Mouse (Mus musculus): ENCODE results near the gene Gm10309. TPM values are rescaled to one million over a fixed set of nuclear protein-coding genes. Genes with fewer than 3 reads are reported as not detected.

The Gm10309 gene
- polyA plus RNA-seq, 1 experiment from 2014 or later: not detected

DNA sequence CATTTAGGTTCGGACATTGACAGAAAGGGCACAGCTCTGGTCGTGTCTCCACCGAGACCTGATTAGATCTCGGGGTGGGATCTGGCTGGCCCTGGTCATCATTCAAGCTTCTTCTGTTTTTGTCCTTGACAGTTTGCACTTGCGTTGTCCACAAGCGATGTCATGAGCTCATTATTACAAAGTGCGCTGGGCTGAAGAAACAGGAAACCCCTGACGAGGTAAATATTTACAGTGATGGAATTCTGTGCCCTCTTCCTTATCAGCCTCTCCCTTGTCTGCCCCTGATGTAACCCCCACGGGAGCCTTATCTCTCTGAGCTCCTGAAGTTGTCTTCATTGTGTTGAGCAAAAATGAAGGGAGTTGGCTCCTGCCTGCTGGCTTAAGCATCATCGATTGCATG lies 28.4 kb downstream of the Gm10309 start:
- no peaks in the 10 kb centered on the region for H3K4me1 ChIP-seq (replicated peaks; ENCODE audit: control insufficient read depth, insufficient read depth, low read length)
- ATAC-seq: no peak
- WGBS: 49% methylated on average over 10 of the region's 10 CpGs
- H3K36me3 ChIP-seq (ENCODE audit: control insufficient read depth, insufficient read depth): no peaks in the 10 kb centered on the region
- H3K27me3 ChIP-seq (replicated peaks; ENCODE audit: control insufficient read depth, insufficient read depth, low read length): no peaks in the 10 kb centered on the region
- H3K9me3 ChIP-seq (ENCODE audit: control insufficient read depth): no peaks in the 10 kb centered on the region
- H3K4me2 ChIP-seq (replicated peaks; ENCODE audit: low read depth): no peak overlapping the region
- H3K27ac ChIP-seq (ENCODE audit: low read depth, low read length): no peak overlapping the region
- H3K9ac ChIP-seq (ENCODE audit: low read depth, low read length): no peak overlapping the region
- H3K4me3 ChIP-seq (ENCODE audit: low read depth, low read length): no peak overlapping the region
- TF ChIP-seq CTCF (IDR thresholded peaks at IDR 0.05; ENCODE audit: low read depth): no peak

DNA sequence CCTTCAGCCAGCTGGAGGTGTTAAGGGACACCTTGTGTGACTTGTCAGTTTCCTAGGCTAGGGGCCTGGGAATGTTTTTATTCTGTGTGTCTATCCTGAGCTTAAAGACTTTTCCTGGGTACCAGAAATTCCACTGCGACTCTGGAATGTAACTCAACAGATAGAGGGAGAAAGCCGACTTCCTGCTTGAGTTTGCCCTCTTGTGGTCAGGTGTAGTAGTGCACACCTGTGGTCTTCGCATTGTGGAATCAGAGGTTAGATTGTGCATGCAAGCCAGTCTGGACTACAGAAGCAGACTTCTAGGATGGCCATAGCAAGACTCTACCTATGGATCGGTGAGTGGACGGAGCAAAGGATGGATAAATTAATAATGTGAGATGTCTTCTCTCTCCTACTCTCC lies 33.3 kb downstream of the Gm10309 start:
- 36% methylated on average over 5 of the region's 5 CpGs for WGBS
- H3K27ac ChIP-seq (ENCODE audit: low read depth, low read length): no peak overlapping the region
- ATAC-seq: peak; percentile 29; the same call in 1 of the 2 replicates
- no peaks in the 10 kb centered on the region for H3K9me3 ChIP-seq (ENCODE audit: control insufficient read depth)
- H3K4me2 ChIP-seq (replicated peaks; ENCODE audit: low read depth): no peak overlapping the region
- no peaks in the 10 kb centered on the region for H3K27me3 ChIP-seq (replicated peaks; ENCODE audit: control insufficient read depth, insufficient read depth, low read length)
- peak; percentile 85 for TF ChIP-seq CTCF (IDR thresholded peaks at IDR 0.05; ENCODE audit: low read depth)
- H3K36me3 ChIP-seq (ENCODE audit: control insufficient read depth, insufficient read depth): no peaks in the 10 kb centered on the region
- no peak overlapping the region for H3K4me3 ChIP-seq (ENCODE audit: low read depth, low read length)
- no peak overlapping the region for H3K9ac ChIP-seq (ENCODE audit: low read depth, low read length)
- H3K4me1 ChIP-seq (replicated peaks; ENCODE audit: control insufficient read depth, insufficient read depth, low read length): peaks cover 7% of the 10 kb centered on the region; the same call in 1 of the 2 replicates

DNA sequence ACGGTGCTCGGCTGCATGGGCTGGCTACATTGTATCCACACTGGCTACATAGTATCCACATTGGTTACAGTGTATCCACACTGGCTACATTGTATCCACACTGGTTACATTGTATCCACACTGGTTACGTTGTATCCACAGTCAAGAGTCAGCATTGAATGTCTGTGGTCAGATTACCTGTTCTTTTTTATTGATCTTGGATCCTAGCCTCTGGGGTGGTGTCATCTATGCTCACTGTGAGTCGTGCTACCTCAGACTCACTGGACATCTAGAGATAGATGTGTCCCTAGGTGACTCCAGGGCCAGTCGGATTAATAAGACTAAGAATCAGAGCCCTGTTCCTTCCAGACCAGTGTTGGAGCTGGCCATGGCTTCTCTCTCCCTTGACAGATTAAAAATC lies 34.9 kb downstream of the Gm10309 start:
- 84% methylated on average over 5 of the region's 5 CpGs for WGBS
- H3K27me3 ChIP-seq (replicated peaks; ENCODE audit: control insufficient read depth, insufficient read depth, low read length): no peaks in the 10 kb centered on the region
- H3K36me3 ChIP-seq (ENCODE audit: control insufficient read depth, insufficient read depth): no peaks in the 10 kb centered on the region
- H3K9me3 ChIP-seq (ENCODE audit: control insufficient read depth): no peaks in the 10 kb centered on the region
- no peak for ATAC-seq
- TF ChIP-seq CTCF (IDR thresholded peaks at IDR 0.05; ENCODE audit: low read depth): no peak
- no peak overlapping the region for H3K27ac ChIP-seq (ENCODE audit: low read depth, low read length)
- H3K9ac ChIP-seq (ENCODE audit: low read depth, low read length): no peak overlapping the region
- H3K4me2 ChIP-seq (replicated peaks; ENCODE audit: low read depth): no peak overlapping the region
- H3K4me3 ChIP-seq (ENCODE audit: low read depth, low read length): no peak overlapping the region
- peaks cover 7% of the 10 kb centered on the region; the same call in 1 of the 2 replicates for H3K4me1 ChIP-seq (replicated peaks; ENCODE audit: control insufficient read depth, insufficient read depth, low read length)

DNA sequence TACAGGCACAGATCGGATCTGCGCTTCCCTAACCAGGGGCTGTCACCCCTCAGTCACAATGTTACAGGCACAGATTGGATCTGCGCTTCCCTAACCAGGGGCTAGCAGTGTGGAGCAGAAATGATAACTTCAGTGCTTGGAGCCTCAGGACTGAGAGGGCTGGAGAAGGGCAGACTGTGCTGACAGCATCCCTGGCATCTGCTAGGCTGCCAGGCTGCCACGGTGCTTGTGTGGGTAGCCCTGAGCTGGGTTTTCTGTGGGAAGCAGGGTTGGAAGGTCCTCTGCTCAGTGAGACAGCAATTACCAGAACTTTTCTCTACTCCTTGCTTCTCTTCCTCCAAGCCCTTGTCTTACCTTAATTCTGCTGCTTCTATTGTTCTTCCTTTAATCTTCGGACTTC lies 37.1 kb downstream of the Gm10309 start:
- Histone ChIP-seq H3K9me3 (ENCODE audit: control insufficient read depth) (no peaks in the 10 kb centered on the region), H3K36me3 (ENCODE audit: control insufficient read depth, insufficient read depth) (no peaks in the 10 kb centered on the region), H3K9ac (ENCODE audit: low read depth, low read length) (peak overlapping the region; percentile 11; the same call in 1 of the 2 replicates), H3K4me1 (replicated peaks; ENCODE audit: control insufficient read depth, insufficient read depth, low read length) (peaks cover 7% of the 10 kb centered on the region; the same call in 1 of the 2 replicates), H3K27me3 (replicated peaks; ENCODE audit: control insufficient read depth, insufficient read depth, low read length) (no peaks in the 10 kb centered on the region), H3K4me3 (ENCODE audit: low read depth, low read length) (no peak overlapping the region), H3K27ac (ENCODE audit: low read depth, low read length) (no peak overlapping the region), H3K4me2 (replicated peaks; ENCODE audit: low read depth) (no peak overlapping the region)
- 87% methylated on average over 5 of the region's 5 CpGs for WGBS
- ATAC-seq: no peak
- TF ChIP-seq CTCF (IDR thresholded peaks at IDR 0.05; ENCODE audit: low read depth): no peak

DNA sequence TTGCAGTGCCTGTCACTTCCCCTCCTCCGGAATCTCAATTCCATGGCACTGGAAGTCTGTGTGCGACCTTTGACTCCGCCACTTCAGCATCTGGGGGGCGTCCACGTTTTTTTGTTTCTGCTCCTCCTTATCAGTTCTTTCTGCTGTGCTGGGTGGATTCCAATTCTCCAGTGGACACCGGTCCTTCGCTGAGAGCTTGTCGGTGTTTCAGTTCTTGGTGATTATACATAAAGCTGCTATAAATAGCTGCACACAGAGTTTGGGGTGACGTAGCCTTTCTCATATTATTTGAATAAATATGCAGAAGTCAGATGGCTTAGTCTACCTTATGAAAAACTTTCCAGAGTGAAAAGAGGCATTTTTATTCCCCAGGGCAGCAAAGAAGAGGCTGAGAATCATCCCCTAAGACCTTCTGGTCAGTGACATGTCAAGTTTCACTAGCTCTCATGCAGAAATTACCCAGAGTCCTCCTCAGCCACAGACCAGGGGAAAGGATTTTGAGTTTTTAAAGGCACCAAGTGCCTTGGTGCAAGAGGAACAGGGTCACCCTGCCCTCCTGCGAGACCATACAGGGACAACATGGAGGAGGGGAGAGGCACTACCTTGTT lies 37.6 kb downstream of the Gm10309 start:
- TF ChIP-seq CTCF (IDR thresholded peaks at IDR 0.05; ENCODE audit: low read depth): no peak
- Histone ChIP-seq H3K4me1 (replicated peaks; ENCODE audit: control insufficient read depth, insufficient read depth, low read length) (peaks cover 7% of the 10 kb centered on the region; the same call in 1 of the 2 replicates), H3K9me3 (ENCODE audit: control insufficient read depth) (no peaks in the 10 kb centered on the region), H3K9ac (ENCODE audit: low read depth, low read length) (peak overlapping the region; percentile 11; the same call in 1 of the 2 replicates), H3K27ac (ENCODE audit: low read depth, low read length) (no peak overlapping the region), H3K4me3 (ENCODE audit: low read depth, low read length) (no peak overlapping the region), H3K4me2 (replicated peaks; ENCODE audit: low read depth) (no peak overlapping the region), H3K27me3 (replicated peaks; ENCODE audit: control insufficient read depth, insufficient read depth, low read length) (no peaks in the 10 kb centered on the region), H3K36me3 (ENCODE audit: control insufficient read depth, insufficient read depth) (no peaks in the 10 kb centered on the region)
- 43% methylated on average over 10 of the region's 10 CpGs for WGBS
- no peak for ATAC-seq

DNA sequence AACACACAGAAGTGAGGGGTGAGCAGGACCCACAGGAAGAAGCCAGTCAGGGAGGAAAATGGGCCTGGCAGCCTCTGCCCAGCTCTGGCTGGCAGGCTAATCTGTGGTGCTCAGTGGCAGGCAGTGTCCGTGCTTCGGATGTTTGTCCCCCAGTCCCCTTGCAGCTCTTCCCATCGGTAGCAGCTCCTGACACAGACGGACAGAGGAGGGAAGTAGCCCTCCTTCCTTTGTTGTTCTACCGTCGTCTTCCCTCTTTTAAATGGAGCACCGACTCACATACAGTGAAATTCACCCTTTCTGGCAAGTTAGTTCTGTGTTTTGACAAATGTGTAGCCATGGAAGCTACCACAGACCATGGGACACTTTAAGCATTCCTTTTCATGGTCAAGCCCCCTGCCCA lies 38.2 kb downstream of the Gm10309 start:
- H3K36me3 ChIP-seq (ENCODE audit: control insufficient read depth, insufficient read depth): no peaks in the 10 kb centered on the region
- H3K27ac ChIP-seq (ENCODE audit: low read depth, low read length): peak overlapping the region; percentile 28; the same call in 1 of the 2 replicates
- no peak overlapping the region for H3K9ac ChIP-seq (ENCODE audit: low read depth, low read length)
- no peaks in the 10 kb centered on the region for H3K27me3 ChIP-seq (replicated peaks; ENCODE audit: control insufficient read depth, insufficient read depth, low read length)
- no peak for TF ChIP-seq CTCF (IDR thresholded peaks at IDR 0.05; ENCODE audit: low read depth)
- WGBS: 57% methylated on average over 7 of the region's 7 CpGs
- H3K4me1 ChIP-seq (replicated peaks; ENCODE audit: control insufficient read depth, insufficient read depth, low read length): peaks cover 7% of the 10 kb centered on the region; the same call in 1 of the 2 replicates
- no peak overlapping the region for H3K4me3 ChIP-seq (ENCODE audit: low read depth, low read length)
- H3K9me3 ChIP-seq (ENCODE audit: control insufficient read depth): no peaks in the 10 kb centered on the region
- no peak overlapping the region for H3K4me2 ChIP-seq (replicated peaks; ENCODE audit: low read depth)
- ATAC-seq: no peak

All from intestine, postnatal 0 days (tissue).